Mouse (Mus musculus): Measurements from ENCODE around the gene Mccc1.

Gene Mccc1

GRCm38 (mm10) chr3:36000275-36001239 is at the start of gene Mccc1:
TSS of gene Mccc1 (minus strand) at chr3:36000678.
- peak; percentile 98 for DNase-seq (ENCODE audit: low read depth)

DNA sequence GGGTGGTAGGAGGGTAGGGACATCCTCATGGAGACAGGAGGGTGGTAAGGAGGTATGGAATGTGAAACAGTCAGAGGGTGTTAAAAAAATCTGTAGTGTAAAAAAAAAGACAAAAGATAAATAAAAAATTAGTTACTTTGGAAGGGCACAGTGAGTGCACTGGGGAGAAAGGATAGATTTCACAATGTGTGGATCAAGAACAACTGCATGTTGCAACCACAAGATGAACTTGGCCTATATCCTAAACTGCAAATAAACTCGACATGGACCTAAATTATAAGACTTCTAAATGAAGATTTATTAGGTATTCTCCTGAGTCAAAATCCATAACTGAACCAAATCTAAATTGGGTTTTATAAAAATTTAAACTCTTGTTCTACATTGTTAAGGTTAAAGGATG is 48.6 kb upstream of the Mccc1 start:
- no peak for DNase-seq (ENCODE audit: low read depth)

DNA sequence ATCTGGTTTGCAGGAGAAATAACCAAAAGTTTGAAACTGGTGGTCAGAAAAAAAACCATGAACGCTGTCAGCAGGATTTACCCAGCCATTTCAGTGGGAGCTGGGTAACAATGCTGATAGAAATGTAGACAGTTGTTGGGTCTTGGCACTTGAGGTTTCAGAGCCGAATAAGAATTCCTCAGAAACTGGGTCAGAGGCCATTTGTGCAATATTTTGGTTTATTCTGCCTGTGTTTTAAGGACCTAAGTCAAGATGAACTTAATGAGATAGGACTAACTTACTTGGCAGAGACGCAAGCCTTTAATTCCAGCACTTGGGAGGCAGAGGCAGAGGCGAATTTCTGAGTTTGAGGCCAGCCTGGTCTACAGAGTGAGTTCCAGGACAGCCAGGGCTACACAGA is 44.6 kb upstream of the Mccc1 start:
- DNase-seq (ENCODE audit: low read depth), result no peak

- DNase-seq (ENCODE audit: low read depth), result no peak
Observed at GRCm38 (mm10) chr3:36044520-36044919, 44.0 kb upstream of the Mccc1 start.

DNA sequence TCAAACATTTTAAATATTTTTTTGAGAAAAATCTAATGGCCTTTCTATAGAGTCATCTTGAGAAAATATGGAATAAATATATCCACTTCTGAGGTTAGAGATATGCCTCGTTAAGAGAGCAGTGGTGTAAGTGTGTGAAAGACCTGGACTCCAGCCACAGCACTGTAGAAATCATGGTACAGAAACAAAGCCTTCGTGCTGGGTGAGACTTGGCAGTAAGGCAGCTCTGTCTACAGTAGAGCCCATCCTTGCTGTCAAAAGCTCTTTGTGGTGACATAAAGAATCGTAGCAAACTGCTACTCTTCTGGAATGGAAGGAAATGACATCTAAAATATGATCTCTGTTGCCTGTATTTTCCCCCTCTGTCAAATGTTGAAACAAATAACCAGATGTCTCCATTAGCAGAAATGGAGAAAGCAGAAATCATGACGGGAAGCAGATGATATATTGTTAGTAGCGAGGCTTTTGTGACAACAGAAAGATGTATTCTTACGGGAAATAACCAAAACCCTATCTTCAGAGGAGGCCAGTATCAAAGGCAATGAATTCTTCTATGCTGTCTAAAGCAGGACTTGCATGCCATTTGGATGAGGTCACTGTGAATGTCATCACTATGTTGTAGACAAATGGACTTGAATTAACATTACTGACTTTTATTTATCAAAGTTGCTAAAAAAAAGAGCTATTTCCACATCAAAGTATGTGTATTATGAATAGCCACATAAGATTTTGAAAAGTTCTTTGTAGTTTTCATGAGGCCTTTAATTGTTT is 31.4 kb upstream of the Mccc1 start:
- DNase-seq (ENCODE audit: low read depth), result no peak

GRCm38 (mm10) chr3:36029993-36030392 is 29.5 kb upstream of the Mccc1 start:
- peak; percentile 49 for DNase-seq (ENCODE audit: low read depth)

DNA sequence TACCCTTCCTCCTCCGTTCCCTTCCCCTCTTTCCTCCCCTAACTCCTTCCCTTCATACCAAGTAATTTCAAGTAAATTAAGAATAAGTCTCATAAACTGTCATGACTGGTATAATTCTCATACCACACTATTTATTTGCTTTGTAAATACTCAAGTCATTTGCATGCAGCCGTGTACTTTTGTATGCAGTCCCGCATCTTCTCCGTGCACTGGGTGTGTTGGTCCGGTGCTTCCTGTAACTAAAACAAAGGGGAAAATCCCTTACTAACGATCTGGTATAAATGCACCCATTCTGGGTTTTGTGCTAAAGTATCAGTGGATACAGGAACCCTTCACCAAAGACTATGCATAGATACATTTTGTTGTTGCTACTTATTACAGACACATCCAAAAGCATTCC is 25.3 kb upstream of the Mccc1 start:
- DNase-seq (ENCODE audit: low read depth), result no peak

GRCm38 (mm10) chr3:36011239-36011638 is 10.8 kb upstream of the Mccc1 start:
- DNase-seq (ENCODE audit: low read depth), result no peak

- DNase-seq (ENCODE audit: low read depth), result no peak
Observed at GRCm38 (mm10) chr3:36008411-36009154, 8.1 kb upstream of the Mccc1 start.

DNA sequence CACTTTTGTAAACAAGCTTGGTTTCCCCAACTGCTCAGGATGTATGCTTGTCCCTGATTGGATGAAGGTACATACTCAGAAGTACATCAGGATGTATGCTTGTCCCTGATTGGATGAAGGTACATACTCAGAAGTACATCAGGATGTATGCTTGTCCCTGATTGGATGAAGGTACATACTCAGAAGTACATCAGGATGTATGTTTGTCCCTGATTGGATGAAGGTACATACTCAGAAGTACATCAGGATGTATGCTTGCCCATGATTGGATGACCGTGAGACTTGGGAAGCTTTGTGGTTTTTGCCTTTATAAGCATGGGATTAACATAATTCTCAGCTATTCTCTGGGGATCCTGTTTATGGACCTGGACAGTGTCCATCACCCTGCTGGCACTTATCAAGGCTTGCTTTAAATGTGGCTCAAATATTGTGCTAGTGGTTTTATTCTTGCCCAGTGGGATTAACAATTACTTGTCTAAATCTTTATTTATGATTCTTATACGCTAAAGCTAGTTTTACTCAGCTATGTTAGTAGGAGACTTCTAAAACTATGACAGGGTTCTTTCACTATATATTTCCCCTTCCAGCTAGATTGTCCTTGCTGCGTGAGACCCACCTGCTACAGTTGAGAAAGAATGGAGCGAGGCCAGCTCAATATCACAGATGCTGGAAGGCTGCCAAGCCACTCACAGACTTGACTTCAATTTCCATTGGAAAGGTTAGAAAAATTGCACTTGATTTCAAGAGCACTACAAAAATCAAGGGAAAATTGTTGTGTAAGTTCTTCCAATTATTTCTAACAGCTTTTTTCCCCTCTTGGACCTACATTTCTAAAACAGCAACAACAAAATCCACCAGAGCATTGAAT is 3.8 kb upstream of the Mccc1 start:
- peak; percentile 26 for DNase-seq (ENCODE audit: low read depth)

DNA sequence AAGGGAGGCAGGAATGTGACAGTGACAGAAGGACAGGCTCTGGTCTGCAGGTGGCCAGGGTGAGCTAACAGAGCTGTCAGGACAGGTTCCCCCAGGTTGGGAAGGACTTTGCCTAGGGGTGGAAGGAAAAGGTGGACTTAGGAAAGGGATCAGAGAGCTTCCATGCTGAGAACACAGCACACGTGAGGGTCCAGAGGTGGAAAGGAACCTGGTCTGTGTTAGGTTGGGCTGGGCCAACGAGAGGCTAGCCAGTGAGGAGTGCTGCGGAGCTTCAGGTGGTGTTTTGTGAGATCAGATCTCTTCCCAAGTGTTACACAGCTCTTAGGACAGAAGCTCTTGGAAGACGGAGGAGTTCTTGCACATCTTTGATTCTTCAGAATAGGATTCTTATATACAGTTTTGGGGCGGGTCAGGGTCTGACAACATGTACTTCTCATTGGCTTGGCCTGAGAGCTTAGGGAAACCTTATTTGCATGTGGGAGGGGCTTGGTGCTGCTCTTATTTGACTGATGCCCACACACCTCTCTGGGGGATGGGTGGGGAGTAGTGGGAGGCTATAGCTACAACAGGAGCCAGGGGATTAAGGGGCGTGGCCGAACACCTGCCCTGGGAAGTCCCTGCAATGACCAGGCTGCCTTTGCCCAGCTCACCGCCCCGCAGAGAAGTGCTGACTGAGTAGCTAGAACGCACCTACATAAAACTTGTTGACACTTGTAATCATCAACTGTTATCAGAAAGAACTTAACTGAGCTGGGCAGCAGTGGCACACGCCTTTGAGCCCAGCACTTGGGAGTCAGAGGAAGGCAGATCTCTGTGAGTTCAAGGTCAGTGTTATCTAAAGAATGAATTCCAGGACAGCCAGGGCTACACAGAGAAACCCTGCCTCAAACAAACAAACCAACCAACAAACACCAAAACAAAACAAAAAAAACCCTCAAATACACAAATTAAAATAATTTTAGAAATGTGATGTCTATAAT is 5.6 kb downstream of the Mccc1 start:
- no peak for DNase-seq (ENCODE audit: low read depth)

DNA sequence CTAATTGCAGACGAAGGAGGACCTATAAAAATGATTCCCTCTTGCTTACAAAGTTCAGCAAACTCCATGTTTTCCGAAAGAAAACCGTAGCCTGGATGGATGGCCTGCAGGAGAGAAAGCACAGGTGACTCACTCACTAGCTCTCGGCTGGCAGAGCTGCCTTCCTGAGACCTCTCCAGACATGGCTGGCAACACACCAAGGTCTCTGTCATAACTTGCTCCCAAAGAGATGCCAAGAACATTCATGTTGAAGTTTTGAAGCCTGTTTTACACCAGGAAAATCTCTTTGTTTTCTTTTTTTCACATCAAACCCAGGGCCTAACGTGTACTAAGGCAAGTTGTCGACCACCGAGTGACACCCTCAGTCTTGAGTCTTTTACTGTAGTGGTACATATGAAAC is 9.8 kb downstream of the Mccc1 start:
- no peak for DNase-seq (ENCODE audit: low read depth)

GRCm38 (mm10) chr3:35988031-35988430 is 12.4 kb downstream of the Mccc1 start:
- no peak for DNase-seq (ENCODE audit: low read depth)

- no peak for DNase-seq (ENCODE audit: low read depth)
Observed at GRCm38 (mm10) chr3:35986266-35986665, 14.2 kb downstream of the Mccc1 start.

GRCm38 (mm10) chr3:35973551-35973950 is 26.9 kb downstream of the Mccc1 start:
- peak; percentile 67 for DNase-seq (ENCODE audit: low read depth)

DNA sequence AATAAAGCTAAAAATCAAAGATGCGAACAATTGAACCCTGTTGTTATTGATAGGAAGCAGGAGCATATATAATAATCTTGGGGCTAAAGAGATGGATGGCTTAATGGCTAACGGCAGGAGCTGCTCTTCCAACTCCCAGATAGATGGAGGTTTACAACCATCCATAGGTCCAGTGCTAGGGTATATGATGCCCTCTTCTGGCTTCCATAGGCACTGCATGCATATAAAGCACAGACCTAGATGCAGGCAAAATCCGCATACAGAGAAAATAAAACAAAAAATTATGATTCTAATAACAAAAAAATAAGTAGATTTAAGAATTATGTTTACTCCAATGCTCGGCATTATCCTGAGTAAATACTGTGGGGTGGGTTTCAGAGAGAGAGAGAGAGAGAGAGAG is 27.5 kb downstream of the Mccc1 start:
- DNase-seq (ENCODE audit: low read depth), result peak; percentile 72

DNA sequence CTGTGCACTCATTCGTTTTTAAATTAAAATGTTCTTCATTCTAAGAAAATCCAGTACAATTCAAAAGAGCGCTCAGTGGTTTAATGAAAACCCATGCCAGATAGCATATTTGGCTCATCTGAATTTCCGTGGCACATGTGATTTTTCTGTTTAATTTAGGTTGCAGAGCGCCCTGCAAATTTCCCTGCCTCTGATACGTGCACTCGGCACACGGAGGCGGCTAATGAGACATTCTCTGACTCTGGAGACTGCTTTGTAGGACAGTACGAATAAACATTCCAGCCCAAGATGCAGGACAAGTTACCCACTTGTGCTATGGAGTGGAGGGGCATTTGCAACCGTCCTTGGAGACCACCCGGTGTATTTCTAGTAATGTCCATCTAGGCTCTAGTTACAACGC is 29.3 kb downstream of the Mccc1 start:
- DNase-seq (ENCODE audit: low read depth), result no peak

- DNase-seq (ENCODE audit: low read depth), result no peak
Observed at GRCm38 (mm10) chr3:35970441-35970840, 30.0 kb downstream of the Mccc1 start.

GRCm38 (mm10) chr3:35967366-35967921 is 33.0 kb downstream of the Mccc1 start:
- no peak for DNase-seq (ENCODE audit: low read depth)

DNA sequence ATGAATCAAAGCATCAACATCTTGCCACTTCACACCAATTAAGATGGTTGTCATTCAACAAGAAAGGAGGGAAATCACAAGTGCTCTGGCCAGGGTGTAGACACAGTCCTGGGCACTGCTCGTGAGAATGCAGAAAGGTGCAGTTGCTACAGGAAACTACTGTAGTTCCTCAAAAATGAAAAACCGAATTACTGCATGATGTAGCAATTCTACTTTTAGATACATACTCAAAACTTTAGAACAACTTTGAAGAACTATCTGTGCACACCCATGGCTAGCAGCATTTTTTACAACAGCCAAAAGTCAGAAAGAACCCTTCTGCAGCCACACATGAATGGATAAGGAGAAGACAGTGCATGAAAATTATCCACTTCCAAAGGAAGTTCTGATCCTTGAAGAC is 34.0 kb downstream of the Mccc1 start:
- peak; percentile 68 for DNase-seq (ENCODE audit: low read depth)

Data from 416B (cell line).